Mouse (Mus musculus) mouse embryonic stem cell (cell line): ENCODE results near the gene Pidd1.

Experiments
- in situ Hi-C, 2 experiments: fragments of 300-500 bp; cut with MboI; formaldehyde crosslinking; loops; 1 replicate in 1 of 2; 3 replicates in 1 of 2; pipeline ENCODE4 v1.14.3; 2019 to 2020; ENCODE audit warnings: low sequenced_read_pairs in 2 of 2, low pct_unique_long_range_greater_than_20kb in 1 of 2, mixed read lengths in 1 of 2; ENCODE audit not compliant: unreplicated experiment in 1 of 2

Pidd1 gene

GRCm38 (mm10) chr7:141443828-141444237 lies at the start of gene Pidd1:
Pidd1 (minus strand) TSS chr7:141444025.
- in situ Hi-C loops, result no loop called here

GRCm38 (mm10) chr7:141492738-141493137 lies 48.9 kb upstream of the Pidd1 start:
- in situ Hi-C loops, result no loop called here

GRCm38 (mm10) chr7:141491151-141491550 lies 47.3 kb upstream of the Pidd1 start:
- in situ Hi-C loops, result no loop called here

GRCm38 (mm10) chr7:141487141-141487540 lies 43.3 kb upstream of the Pidd1 start:
- in situ Hi-C loops, result no loop called here

- in situ Hi-C loops, result no loop called here
These were observed 42.4 kb upstream of the Pidd1 start for GRCm38 (mm10) chr7:141486239-141486638.

- in situ Hi-C loops, result no loop called here
These were observed 41.8 kb upstream of the Pidd1 start for GRCm38 (mm10) chr7:141485606-141486005.

GRCm38 (mm10) chr7:141485186-141485585 lies 41.4 kb upstream of the Pidd1 start:
- in situ Hi-C loops, result no loop called here

GRCm38 (mm10) chr7:141484186-141485120 lies 40.6 kb upstream of the Pidd1 start:
- in situ Hi-C loops, result no loop called here

- in situ Hi-C loops, result no loop called here
These were observed 39.4 kb upstream of the Pidd1 start for GRCm38 (mm10) chr7:141483114-141483653.

GRCm38 (mm10) chr7:141482531-141483024 lies 38.8 kb upstream of the Pidd1 start:
- in situ Hi-C loops, result no loop called here

GRCm38 (mm10) chr7:141481498-141482401 lies 37.9 kb upstream of the Pidd1 start:
- in situ Hi-C loops, result no loop called here

GRCm38 (mm10) chr7:141480842-141481497 lies 37.1 kb upstream of the Pidd1 start:
- in situ Hi-C loops, result no loop called here

GRCm38 (mm10) chr7:141478270-141478748 lies 34.5 kb upstream of the Pidd1 start:
- in situ Hi-C loops, result no loop called here

GRCm38 (mm10) chr7:141477578-141478269 lies 33.9 kb upstream of the Pidd1 start:
- in situ Hi-C loops, result no loop called here

- in situ Hi-C loops, result no loop called here
These were observed 33.2 kb upstream of the Pidd1 start for GRCm38 (mm10) chr7:141476981-141477370.

- in situ Hi-C loops, result no loop called here
These were observed 32.6 kb upstream of the Pidd1 start for GRCm38 (mm10) chr7:141476226-141476980.

- in situ Hi-C loops, result no loop called here
These were observed 32.0 kb upstream of the Pidd1 start for GRCm38 (mm10) chr7:141475805-141476158.
